Mouse (Mus musculus) layer of hippocampus, adult 9-11 months (tissue): ENCODE measurements around the gene Tnnc1.

Experiments used
- DNase-seq: peaks from one replicate; pipeline ENCODE4 v3.0.0; 2022

The Tnnc1 gene

DNA sequence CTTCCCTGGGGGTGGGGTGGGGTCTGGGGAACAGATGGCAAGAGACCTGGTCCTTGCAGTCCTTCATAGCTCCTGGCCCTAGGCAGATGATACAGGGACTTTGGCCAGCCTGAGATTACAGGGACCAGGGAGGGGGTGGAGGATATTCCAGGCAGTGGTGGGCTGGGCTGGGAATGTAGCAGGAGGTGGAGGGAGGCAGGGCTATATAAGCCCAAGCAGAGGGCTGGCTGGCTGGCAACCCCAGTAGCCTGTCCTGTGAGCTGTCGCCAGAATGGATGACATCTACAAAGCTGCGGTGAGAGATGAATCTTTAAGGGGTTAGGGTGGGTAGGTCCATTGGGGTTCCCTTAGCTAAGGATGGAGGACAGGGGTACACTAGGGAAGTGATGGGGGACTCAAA, at the start of gene Tnnc1:
TSS of gene Tnnc1 (plus strand) at position 229 of the 400 bp plus-strand sequence.
- no peak for DNase-seq

DNA sequence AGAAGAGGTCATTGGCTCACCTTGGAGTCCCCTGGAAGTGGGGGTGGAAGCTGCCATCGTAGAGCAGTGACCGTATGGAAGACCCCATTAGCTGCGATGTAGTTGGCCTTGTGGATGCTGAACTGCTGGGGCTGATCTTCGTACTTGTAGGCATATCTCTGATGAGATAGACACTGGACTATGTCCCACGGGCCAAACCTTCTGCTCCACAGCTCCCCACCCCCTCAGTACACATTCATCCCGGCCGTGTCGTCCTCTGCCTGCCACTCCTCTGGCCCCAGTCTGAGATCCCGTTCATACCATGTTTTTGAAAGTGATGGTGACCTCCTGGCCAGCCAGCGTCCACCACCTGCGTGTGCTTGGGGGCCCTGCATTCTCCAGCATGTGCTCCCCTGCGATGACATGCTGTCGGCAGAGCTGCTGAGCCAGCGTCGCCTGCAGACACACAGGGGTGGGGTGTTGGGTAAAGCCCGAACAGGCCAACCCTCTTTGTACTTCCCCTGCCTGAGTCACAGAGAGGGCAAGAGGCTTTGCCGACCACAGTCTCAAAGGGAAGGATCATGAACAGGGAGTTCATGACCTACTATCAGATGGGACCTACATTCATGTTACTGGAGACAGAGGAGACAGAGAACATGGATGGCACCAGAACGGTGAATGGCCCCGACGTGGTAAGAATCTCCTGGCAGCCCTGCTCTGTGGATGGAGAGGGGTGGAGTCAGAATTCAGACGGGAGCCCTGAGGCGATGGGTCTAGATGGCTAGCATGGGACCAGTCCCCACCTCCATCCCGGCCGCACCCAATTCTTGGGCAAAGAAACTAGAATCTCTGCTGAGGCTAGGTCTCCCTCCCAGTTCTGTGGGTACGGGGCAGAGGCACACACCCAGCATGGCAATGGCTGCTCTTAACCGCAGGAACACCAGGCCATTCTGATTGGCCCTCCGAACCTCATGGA, 47.6 kb upstream of the Tnnc1 start:
- no peak for DNase-seq

DNA sequence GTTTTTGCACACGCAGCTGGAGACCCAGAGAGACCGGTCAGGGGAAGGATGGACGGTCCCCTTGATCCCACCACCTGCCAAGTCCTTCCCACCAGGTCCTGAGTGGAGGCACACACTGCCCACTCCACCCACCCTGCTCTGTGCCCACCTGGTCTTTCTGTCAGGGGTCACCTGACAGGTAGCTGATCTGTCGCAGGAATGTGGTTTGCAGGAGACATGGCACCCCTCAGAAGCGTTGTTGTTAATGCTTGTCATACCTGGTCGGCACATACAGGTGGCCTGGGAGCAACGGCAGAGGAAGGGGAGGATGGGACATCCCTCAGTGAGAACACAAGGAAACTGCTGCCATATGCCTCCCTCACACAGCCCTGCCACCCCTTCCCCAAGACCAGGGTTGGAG, 46.9 kb upstream of the Tnnc1 start:
- DNase-seq = no peak

DNA sequence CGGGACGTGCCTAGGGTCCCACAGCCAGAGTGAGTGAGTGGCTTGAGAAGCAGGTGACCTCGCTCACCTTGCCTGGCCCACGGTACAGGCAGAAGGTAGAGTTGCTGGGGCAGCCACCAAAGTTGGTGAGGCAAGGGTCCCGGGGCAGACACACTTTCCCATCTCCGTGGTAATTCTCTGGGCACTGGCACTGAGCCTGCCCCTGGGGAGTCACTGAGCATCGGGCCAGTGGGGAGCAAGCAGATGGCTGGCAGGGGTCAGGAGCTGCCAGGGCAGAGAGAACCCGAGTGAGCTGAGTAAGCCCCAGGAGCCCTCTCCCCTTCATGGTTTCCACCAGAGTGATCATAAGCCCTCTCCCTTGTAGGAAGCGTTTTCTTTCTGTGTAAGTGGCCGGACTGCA, 46.5 kb upstream of the Tnnc1 start:
- DNase-seq = no peak

DNA sequence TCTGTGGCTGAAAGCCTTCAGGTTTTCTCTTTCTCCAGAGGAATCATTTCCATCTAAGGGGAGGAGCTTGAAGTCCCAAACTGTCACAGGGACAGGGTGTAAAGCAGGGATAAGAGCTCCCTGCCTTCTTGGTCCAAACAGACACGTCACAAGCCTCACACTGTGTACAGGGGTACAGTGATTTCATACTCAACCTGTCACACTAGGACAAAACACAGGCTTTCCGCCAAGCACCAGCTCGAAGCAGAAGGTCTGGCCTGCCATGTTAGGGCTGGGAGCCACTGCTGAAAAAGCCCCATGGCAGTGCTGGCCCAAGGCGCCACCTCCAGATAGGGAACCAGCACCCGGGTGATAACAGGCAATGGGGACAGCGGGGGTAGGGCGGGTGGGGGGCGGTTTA, 44.0 kb upstream of the Tnnc1 start:
- no peak for DNase-seq

DNA sequence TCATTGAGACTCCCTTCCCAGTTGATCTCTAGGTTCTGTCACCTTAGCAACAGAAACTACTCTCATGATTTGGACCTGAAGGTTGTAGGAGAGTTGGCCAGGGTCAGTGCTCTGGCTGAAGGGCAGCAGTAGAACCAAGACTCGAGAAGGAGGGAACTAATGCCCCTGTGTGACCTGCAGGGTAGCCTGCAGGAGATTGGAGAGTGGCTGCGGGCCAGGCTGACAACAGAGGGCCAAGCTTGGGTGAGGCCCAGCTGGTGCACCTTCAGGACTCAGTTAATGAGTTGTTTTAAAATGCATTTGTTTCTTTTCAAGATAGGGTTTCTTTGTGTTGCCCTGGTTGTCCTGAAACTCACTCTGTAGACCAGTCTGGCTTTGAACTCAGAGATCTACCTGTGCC, 43.1 kb upstream of the Tnnc1 start:
- no peak for DNase-seq

DNA sequence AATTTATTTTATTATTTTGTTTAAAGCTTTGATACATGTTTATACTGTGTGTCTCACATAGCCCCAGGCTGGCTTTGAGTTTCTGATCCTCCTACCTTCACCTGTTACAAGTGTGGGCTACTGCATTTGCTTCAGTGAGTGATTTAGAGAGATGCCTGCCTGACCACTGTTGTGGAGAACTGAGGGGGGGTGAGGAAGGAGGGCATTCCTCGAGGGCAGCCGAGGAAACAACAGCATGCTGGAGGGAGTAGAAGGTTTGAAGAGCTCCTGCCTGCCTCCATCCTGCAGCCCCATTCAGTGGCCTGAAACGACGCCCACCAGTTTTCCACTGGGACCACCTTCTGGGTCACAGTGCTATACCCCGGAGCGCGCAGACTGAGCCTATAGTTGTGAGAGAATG, 42.7 kb upstream of the Tnnc1 start:
- no peak for DNase-seq

DNA sequence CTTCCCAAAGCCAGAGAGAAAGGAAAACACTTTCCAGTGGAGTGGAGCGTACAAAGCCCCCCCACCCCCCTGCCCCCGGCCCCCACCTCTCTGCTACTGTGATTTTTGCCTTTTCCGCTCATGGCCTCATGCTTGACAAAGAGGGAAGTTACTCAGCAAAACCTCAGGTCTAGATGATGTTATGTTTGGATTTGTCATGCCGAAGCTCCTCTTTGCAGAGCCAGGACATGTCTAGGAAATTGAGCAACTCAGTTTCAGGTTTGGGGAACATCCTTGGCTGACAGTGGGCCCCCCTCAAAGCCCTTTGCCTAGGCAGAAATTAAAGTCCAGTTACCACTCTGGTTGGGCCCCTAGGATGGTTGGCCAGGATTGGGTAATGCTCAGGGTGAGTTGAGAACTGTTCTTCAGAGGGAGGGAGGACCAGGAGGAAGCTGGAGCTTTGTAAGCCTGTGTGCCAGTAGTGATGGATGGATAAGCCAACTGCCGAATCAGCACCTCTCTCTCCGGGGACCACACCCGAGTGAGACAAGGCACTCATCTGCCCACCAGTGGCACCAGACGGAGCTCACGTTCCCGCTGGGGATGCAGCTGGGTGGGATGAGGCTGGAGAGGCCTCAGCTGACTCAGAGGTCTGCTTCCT, 42.0 kb upstream of the Tnnc1 start:
- DNase-seq = no peak

DNA sequence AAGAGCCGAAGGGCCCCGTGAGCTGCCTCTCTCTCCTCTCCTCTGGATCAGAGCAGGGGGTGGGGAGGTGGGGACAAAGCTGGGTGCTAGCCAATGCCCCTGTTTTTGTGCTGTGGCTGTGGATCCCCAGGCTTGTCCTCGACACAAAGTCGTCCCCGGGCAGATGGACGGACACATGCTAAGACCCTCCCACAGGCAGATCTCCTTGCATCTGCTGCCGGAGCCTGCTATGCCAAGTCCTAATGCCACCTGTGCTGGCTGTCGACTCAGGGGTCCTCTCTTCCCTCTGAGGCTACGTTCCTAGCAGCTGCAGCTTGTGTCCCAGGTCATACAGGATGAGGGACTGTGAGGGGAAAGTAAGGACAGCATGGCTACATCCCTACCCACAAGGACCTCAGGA, 41.3 kb upstream of the Tnnc1 start:
- no peak for DNase-seq

DNA sequence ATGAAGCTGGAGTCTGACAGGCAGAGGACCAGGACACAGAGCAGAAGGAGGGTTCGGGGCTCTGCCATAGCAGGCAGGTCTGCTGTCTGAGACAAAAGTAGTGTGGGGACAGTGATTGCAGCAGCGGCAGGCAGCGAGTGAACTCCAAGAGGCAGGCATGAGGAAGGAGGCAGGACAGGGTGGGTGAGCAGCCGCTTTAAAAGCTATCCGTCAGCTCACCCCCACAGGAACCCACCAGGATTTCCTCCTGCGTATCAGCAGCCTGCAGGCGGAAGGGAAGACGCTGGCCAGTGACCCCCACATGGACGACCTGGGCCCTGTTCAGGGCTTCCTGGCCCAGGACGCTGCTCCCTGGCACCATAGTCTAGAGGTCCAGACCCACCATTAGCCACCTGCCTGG, 39.7 kb upstream of the Tnnc1 start, which contains the start of gene Stab1:
TSS of gene Stab1 (minus strand) at position 217 of the 400 bp plus-strand sequence.
- no peak for DNase-seq

DNA sequence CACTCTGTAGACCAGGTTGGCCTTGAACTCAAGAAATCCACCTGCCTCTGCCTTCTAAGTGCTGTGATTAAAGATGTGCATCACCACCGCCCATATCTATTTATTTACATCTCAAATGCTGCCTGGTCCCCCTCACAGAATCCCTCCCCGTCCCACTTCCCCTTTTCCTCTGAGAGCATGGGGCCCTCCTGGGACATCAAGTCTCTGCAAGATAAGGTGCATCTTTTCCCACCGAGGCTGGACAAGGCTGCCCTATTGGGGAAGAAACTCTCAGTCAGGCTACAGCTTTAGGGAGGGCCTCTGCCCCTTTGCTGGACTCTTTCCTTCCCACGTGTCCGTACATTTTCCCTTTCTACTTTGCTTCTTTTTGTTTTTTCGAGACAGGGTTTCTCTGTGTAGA, 38.6 kb upstream of the Tnnc1 start:
- DNase-seq = no peak

DNA sequence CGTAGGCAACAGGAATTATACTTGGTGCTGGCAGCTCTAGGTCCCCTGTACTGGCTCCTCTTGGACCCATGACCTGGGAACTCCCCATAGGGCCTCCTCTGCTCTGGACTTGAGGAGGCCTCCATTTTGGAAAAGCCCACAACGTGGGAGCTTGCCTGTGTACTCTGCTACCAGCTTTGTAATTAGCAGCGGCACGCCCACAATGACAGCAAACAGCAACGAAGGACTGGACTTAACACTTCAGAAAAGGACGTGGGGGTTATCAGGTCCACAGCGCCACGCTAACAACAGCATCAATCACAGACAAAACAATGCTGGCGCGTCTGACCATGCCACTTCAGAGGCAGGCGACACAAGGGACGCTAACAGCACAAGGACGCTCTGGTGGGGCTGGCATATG, 37.1 kb upstream of the Tnnc1 start:
- DNase-seq = no peak

DNA sequence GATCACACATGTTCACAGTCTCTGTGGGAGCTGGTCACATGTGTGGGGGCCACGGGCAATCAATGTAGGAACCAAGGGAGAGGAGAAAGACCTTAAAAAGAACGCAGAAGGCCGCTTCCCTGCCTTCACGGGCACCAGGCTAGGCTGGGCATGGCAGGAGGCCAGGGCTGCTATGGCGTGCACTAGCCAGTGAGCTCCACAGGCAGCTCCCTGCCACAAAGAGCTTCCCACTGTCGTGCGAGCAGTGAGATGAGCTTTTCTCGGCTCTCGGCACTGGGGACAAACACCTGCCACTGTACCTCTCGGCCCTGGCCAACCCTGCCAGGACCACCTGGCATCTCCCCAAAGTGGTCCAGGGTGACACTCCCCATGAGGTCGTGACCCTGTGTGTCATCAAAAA, 36.7 kb upstream of the Tnnc1 start:
- no peak for DNase-seq

DNA sequence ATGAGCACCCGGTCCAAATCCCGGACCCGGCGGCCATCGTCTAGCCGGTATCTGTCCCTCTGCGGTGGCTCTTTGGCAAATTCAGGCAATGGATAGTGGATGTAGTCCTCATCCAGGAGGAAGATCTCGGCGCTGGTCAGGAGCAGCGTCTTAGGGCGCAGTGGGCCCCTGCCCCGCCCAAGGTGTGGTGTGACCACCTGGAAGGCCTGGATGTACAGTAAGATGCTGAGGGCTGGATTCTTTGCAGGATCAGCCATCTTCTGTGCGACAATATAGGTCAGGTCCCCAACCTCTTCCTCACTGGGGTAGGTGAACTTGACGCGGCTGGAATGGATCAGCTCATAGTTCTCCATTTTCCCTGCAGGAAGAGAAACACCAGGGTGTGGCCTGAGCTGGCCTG, 36.3 kb upstream of the Tnnc1 start:
- DNase-seq = no peak

DNA sequence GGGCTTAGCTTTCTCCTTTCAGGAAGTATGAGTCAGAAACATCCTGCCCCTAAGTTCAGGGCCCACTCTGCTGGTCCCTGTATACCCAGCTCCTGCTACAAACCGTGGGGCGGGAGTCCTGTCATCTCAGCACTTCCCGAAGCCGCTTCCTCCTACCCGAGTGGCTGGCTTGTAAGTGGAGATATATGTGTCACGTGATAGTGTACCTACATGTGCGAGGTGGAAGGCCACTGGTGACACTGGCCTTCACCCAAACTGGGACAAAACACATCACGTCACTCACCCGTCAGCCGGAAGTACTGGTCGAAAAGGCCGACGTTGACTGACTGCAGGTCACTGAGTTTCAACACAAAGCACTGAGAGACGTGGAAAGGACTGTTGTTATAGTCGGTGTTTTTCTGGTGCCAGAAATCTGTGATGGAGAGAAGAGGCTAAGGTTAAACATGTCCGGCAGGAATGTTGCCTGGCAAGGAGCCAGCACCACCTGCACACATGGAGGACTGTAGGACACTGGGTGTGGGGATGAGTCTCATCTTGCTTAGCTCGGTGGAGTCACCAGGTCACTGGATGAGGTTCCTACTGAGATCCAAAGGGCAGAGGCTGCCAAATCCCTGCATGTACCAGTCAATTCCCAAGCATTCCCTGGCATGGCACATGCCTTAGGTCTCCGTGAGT, 35.2 kb upstream of the Tnnc1 start:
- no peak for DNase-seq

DNA sequence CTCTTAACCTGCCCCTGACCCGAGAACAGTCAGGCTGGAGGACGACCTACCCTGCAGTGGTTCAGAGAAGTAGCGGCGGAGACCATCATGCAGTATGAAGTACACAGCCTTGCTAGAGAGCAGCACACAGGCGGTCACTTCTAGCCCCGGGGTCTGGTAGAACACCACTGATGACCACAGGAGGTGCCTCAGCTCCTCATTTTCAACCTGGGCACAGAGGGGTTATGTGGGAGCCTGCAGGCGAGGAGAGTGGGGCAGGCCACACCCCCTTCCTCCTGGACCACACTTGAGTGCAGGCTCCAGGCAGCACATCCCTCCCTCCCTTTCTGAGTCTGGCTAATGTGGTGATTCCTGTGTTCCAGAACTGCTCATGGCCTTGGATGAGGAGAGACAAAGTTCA, 34.6 kb upstream of the Tnnc1 start:
- no peak for DNase-seq

DNA sequence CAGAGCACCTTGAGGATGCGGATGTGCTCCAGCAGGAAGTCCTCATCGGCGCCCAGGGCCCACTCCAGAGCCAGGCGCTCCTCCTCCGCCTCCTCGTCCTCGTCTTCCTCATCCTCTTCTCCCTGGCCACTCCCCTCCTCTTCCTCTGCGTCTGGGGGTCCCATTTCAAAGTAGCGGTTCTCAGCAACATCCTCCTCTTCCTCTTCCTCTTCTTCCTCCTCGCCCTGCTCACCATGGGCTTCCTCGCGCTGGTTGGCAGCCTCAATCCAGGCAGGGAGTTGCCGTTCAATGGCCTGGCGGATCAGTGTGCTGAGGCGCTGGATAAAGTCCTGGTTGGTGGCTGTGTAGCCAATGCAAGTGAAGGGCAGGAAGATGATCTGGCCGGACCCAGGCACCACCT, 30.8 kb upstream of the Tnnc1 start:
- DNase-seq = no peak

DNA sequence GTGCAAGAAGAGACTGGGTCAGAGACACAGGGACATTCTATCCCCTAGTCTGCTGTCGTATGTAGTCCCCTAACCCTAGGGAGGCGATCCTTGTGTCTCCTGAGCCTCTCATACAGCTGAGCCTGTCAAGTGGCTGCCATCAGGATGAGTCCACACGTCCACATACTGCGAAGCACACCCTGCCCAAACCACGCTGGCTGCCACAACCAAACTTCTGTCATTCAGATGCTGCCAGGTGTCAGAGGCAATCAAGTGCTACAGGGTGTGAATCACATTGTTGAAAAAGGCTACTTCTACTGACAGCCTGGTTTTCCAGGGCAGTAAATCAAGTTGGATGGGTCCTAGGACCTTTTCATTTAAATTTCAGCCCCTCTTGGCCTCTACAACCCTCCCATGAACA, 30.4 kb upstream of the Tnnc1 start:
- no peak for DNase-seq

DNA sequence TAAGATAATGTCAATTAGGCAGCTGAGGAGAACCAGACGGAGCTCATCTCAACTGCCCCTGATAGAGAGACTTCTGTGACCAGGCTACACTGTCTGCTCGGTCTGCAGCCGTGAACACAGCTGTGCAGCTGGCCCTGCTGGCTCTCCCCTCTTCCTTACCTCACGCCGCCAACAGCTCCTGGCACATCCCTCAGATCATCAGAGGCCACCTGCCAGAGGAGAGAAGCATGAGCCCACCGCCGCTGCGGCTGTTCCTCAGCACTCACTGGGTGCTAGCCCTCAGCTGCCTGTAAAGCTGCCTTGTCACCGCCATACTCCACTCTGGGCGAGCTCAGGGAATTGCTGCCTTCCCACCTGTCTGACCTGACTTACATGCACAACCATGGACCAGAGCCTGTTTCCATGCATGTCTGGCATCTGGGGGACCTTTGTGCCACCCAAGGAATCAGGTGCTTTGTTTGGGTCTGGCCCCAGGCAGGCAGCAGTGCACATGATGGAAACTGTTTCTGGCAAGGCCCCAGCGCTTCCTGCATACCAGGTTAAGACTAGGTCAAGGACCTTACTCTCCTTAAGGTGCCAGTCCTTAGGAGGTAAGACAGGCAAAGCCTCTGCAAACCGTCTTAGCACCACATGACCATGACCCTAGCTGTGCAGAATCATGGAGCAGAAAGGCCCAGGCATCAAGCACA, 28.3 kb upstream of the Tnnc1 start:
- DNase-seq = no peak

DNA sequence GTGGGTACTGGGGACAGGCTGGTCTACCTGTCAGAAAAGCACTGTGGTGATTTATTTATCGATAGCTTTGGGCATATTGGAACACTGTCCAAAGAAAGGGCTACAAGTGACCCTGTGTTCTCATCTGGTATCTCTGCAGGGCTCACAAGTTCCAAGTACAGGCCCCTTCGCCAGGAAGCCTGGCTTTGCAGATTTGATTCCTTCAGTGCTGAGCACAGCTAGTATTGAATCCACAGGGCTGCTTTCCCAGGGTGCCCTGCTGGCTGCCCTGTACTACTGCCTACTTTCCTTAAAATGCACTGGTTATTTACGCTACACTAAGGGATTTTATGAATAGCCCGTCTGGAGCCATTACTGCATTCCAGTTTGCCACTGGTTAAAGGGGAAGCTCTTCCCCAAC, 26.6 kb upstream of the Tnnc1 start:
- no peak for DNase-seq

DNA sequence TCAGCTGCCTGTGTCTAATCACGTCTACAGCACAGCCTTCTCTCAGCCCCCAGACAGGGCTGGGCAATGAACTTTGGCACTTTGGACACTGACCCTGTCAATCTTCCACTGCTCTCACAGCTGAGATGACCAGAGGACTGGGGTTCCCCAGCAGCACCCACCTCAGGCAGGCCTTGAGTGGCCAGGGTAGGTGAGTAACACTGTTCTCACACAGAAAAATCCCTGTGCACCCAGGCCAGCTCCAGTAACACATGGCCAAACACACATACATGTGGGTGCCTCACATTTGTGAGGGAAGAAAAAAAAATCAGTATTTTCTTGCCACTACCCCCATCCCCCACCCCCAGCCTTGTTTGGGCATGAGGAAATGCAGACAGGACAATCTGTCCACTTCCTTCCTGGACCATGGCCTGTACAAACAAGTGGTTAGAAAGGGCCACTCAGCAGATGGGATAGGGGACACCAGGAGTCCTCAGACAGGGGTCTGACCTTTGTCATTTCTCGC, 25.3 kb upstream of the Tnnc1 start:
- DNase-seq = no peak

DNA sequence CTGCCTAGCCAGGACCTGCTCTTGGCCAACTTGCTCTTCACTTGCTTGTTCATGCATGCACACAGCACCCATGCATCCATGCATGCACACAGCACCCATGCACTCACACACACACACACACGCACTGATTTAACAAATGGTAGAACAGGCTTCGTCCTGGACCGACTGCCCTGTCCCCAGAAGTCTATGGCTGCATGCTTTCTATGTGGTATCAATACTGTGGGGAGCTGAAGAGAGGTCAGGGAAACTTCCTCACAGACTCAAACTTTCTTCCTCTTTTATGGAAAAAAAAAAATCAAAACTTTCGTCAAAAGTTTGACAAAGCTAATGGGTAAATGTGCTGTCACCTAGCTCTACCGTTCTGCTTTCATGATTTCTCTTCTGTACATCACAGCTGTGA, 24.6 kb upstream of the Tnnc1 start:
- DNase-seq = no peak

DNA sequence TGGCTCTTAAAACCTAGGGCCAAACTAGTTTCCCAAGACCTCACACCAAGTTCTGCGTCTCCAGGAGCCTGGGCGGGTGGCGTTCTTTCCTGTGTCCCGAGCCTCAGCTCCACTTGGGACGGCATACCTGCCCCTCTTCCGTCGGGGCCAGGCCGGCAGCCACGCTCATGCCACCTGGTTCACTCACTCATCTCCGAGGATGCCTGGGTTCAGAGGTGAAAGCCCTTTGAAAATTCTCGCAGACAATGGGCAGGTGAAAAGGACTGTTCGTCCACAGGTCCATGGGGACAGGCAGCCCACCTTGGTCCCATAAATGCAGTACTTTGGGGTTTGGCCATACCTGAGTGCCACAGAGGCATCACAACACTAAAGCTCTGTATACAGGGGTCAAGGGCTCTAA, 23.9 kb upstream of the Tnnc1 start:
- no peak for DNase-seq
